Comparison of ENCODE assay signal across 10 mouse cellular contexts in genomic region chr11:63988991-63989860, GRCm38 (mm10).
DNase-seq lines count a peak whose midpoint lies in the region; ATAC-seq and TF ChIP-seq lines count a peak whose summit lies in the region.
"Had no signal": no experiment of that assay in that cellular context is flagged by ENCODE, and none has a peak within 500 bp of the region (broad histone marks: within the 10 kb centered on the region; RNA-seq: fewer than 3 reads in every experiment).

No protein-coding gene starts in this region.

- no peaks in the 10 kb centered on the region for H3K9me3 ChIP-seq in heart, postnatal 0 days (replicated peaks; ENCODE audit: control insufficient read depth, low read length)

- ATAC-seq in cerebellum, adult (ENCODE audit: insufficient number of reproducible peaks, low FRiP score, low TSS enrichment) = 0 out of 2 replicates have a peak, but pooled peaks have one; percentile 23
- peak; percentile 62 for ATAC-seq in heart, postnatal 0 days (ENCODE audit: insufficient read depth, low read depth)
- ATAC-seq: midbrain, embryonic 16.5 days had no signal

- TF ChIP-seq CTCF in heart, postnatal 0 days (IDR thresholded peaks at IDR 0.05; ENCODE audit: low read depth) = no peak
- TF ChIP-seq CTCF in spleen, adult 2 months (IDR thresholded peaks at IDR 0.05; ENCODE audit: extremely low read depth, insufficient read depth, insufficient read length, insufficient replicate concordance) = no peak

- H3K4me1 ChIP-seq in heart, postnatal 0 days (ENCODE audit: control insufficient read depth, insufficient read depth) = no peaks in the 10 kb centered on the region
- peaks cover 4% of the 10 kb centered on the region; the same call in 1 of the 2 replicates for H3K4me1 ChIP-seq in spleen, adult 2 months (ENCODE audit: control insufficient read depth, insufficient read depth, insufficient read length)

- H3K4me2 ChIP-seq in heart, postnatal 0 days (ENCODE audit: low read depth, low read length) = no peak overlapping the region

- WGBS in heart, postnatal 0 days = 57% methylated on average over 9 of the region's 9 CpGs
- 39% methylated on average over 9 of the region's 9 CpGs for WGBS in spleen, adult 2 months

- H3K36me3 ChIP-seq in heart, postnatal 0 days (replicated peaks; ENCODE audit: control insufficient read depth, insufficient read depth, low read length) = peaks cover 16% of the 10 kb centered on the region
- H3K36me3 ChIP-seq in spleen, adult 2 months (ENCODE audit: control insufficient read depth, insufficient read depth, low read length) = no peaks in the 10 kb centered on the region; the same call in 1 of the 2 replicates

- no peak for TF ChIP-seq EP300 in heart, postnatal 0 days (IDR thresholded peaks at IDR 0.05; ENCODE audit: low read depth)

- no peak for TF ChIP-seq POLR2A in spleen, adult 2 months (IDR thresholded peaks at IDR 0.05; ENCODE audit: low read depth, low read length)

- peak overlapping the region; percentile 61 for H3K27ac ChIP-seq in heart, postnatal 0 days (ENCODE audit: low read depth)
- peak overlapping the region; percentile 60 for H3K27ac ChIP-seq in spleen, adult 2 months (ENCODE audit: insufficient read depth, low read length)
- H3K27ac ChIP-seq: kidney, postnatal 0 days had no signal

- no peak for DNase-seq in cerebellum, postnatal 25 days
- no peak for DNase-seq in heart, postnatal 0 days (ENCODE audit: low spot score)
- DNase-seq in heart, adult 18-20 months = no peak
- DNase-seq in spleen, adult 2 months (ENCODE audit: low read depth in 1 of 2, low spot score in 2 of 2) = peak in 1 of 2 experiments; percentile 31
- no peak for DNase-seq in spleen, adult 18-20 months
- DNase-seq in thymus, postnatal 25 days = peak; percentile 29
- DNase-seq in frontal cortex, postnatal 25 days (ENCODE audit: low spot score in 2 of 2) = no peak

- no peaks in the 10 kb centered on the region for H3K27me3 ChIP-seq in heart, postnatal 0 days (ENCODE audit: control insufficient read depth, insufficient read depth, low read length)
- no peaks in the 10 kb centered on the region for H3K27me3 ChIP-seq in spleen, adult 2 months (ENCODE audit: control insufficient read depth, insufficient read depth, low read length)

- no peak overlapping the region for H3K9ac ChIP-seq in heart, postnatal 0 days (replicated peaks; ENCODE audit: low read depth, low read length)

- H3K4me3 ChIP-seq in heart, postnatal 0 days (ENCODE audit: low read depth, low read length) = no peak overlapping the region
- no peak overlapping the region for H3K4me3 ChIP-seq in spleen, adult 2 months (ENCODE audit: extremely low read depth, insufficient read depth, insufficient read length)
